Mouse (Mus musculus) right cerebral cortex, postnatal 4 days (tissue): ENCODE results near the gene Galr3.
"Not testable (repeated sequence)": the region's sequence is repeated elsewhere in the genome, so short reads cannot be mapped to it uniquely, and the experiment has no call there.

Experiments
- DNase-seq: peaks from one replicate; pipeline ENCODE4 v3.0.0-alpha.2; 2022

Gene Galr3

DNA sequence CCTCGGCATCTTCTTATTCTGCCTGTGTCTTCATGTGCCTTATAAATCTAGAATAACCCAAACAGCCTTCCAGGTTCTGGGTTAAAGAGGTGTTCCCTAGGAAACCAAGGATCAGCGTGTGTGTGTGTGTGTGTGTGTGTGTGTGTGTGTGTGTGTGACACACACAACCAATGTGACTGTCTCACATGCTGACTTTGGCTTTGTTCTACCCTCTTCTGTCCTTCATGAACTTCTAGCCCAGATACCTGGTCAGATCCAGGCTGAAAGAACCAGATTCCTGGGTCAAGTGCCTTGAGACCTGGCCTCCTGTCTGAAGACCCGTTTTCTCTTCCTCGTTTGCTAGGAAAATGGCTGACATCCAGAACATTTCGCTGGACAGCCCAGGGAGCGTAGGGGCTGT, at the start of gene Galr3:
Gene Galr3, plus strand, starts transcription at position 301 of the 400 bp plus-strand sequence.
- no peak for DNase-seq

DNA sequence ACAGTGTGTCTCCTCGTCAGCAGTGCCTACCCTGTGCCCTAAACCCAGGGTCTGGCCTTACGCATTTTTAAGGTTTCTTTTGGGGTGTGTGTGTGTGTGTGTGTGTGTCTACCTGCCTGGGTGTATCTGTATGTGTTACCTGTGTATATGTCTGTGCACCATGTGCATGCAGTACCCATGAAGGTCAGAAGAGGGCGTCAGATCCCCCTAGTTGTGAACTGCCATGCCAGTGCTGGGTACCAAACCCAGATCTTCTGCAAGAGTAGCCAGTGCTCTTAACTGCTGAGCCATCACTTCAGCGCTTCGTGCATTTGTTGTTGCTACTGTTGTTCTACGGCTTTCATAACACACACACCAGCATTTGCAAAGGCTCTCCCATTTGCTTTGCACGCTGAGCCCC, 49.5 kb upstream of the Galr3 start:
- no peak for DNase-seq

GRCm38 (mm10) chr15:78992925-78993324, 48.8 kb upstream of the Galr3 start:
- no peak for DNase-seq

- DNase-seq, result no peak
These were observed 45.8 kb upstream of the Galr3 start for GRCm38 (mm10) chr15:78995916-78996315.

DNA sequence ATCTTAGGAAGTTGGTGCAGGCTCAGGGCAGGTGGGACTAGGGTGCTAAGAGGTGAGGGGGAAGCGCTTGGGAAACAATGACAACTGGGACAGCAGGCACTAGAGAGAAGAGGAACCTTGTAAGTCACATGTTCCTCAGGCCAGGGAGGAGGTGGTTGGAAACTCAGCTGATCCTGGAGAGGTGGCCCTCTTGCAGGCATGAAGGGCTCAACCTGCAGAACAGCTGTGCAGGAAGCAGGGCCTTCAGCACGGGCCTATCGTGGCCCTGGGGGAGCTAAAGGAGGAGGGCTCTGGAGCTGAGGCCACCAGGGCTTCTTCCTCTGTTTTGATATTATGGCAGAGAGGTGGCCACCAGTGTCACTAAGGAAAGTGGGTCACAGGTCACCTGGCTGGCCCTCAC, 45.0 kb upstream of the Galr3 start:
- DNase-seq, result no peak

- no peak for DNase-seq
These were observed 43.3 kb upstream of the Galr3 start for GRCm38 (mm10) chr15:78998348-78998747.

GRCm38 (mm10) chr15:78999586-78999985, 42.1 kb upstream of the Galr3 start:
- DNase-seq, result no peak

- DNase-seq, result no peak
These were observed 41.3 kb upstream of the Galr3 start for GRCm38 (mm10) chr15:79000357-79000791.

DNA sequence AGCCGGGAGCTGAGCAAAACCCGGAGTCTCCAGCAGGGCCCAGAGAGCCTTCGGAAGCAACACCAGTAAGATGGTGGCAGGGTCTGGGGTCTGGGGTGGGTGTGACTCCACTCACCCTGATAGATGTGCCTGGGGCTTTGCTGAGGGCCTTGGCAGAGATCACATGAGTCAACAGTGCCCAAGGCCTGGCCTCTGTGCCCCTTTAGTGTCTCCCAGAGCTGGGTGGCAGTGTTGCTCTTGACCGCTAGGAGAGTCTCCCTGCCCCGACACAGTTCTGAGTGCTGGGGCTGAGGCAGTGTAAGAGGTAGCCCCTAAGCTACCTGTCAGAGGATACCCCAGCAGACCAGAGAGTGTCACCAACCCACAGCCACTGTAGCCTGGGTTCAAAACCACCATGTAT, 40.1 kb upstream of the Galr3 start:
- DNase-seq, result no peak

DNA sequence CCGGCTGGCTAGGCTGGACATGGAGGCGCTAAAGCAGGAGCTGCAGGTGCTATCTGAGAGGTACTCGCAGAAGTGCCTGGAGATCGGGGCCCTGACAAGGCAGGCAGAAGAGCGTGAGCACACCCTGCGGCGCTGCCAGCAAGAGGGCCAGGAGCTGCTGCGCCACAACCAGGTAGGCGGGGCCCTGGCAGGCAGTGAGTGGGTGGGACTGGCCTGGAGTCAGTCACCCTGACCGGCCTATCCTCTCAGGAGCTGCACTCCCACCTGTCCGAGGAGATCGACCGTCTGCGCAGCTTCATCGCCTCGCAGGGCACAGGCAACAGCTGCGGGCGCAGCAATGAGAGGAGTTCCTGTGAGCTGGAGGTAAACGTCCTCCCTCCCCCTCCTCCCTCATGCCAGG, 39.6 kb upstream of the Galr3 start:
- no peak for DNase-seq

DNA sequence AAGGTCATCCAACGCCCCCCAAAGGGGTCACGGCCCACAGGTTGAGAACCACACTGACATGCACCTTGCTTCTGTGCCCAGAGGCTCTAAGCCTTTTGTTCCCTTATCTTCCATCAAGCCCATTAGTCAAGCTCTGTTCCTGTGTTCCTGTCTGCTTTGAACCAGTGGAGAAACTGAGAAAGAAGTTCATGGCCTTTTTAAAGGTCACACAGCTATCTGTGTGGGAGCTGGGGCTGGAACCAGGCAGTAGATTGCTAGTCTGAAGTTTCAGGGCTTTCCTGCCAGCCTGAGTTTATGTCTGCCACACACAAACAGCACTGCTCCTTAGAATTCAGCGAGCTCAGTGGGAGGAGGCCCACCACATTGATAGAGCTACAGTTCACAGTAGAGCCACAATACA, 38.6 kb upstream of the Galr3 start:
- DNase-seq, result no peak

DNA sequence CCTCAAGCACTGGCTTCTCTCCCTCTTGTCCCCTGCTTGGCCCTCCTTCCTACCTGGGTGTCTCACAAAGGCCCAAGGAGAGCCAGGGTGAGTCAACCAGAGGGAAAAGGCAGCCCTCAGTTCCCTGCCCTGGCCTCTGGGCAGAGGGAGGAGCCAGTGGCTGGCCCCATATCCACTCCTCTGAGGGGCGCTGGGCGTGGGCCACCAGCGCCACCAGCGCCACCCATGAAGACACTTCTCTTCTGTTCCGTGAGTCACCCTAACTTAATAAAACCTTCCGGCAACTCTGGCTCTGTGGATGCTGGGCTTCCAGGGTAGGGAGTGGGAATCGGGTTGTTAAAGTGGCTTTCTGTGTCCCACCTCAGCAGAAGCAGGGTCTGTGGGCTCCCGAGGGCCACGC, 36.1 kb upstream of the Galr3 start:
- no peak for DNase-seq

- DNase-seq, result no peak
These were observed 35.0 kb upstream of the Galr3 start for GRCm38 (mm10) chr15:79006638-79007037.

DNA sequence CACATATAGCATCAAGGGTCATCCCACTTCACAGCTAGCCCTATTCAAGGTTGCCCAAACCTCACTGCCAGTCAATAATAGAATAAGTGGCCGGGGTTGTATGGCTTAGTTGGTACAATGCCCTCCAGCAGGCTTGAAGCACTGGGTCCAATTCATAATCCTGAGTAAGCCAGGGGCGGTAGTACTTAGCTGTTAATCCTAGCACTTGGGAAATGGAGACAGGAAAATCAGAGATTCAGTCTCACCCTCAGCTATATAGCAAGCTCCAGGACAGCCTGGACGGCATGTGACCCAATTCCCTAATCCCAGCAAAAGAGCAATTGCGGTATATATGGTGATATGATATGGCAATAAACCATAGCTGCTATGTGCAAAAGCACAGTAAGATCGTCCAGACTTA, 34.6 kb upstream of the Galr3 start:
- DNase-seq, result no peak

GRCm38 (mm10) chr15:79007836-79008235, 33.8 kb upstream of the Galr3 start:
- DNase-seq, result not testable (repeated sequence)

DNA sequence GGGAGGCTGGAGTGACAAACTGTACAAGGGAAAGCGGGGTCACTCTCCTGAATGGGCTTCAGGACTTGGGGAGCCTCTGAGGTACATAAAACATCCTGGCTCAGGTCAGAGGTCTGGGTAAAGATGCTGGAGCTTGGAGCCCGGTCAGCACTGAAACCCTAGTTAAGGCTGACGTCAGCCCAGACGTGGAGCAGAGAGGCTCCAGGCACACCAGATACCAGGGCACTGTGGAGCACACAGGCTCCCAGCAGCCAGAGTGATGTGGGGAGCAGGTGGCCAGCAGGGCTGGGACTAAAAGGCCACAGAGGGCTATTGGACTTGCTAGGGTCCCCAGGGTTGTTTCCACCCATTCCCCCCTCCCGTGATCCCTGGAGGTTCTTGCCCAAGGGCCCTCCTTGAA, 32.0 kb upstream of the Galr3 start:
- DNase-seq, result no peak

- no peak for DNase-seq
These were observed 30.1 kb upstream of the Galr3 start for GRCm38 (mm10) chr15:79011550-79011949.

DNA sequence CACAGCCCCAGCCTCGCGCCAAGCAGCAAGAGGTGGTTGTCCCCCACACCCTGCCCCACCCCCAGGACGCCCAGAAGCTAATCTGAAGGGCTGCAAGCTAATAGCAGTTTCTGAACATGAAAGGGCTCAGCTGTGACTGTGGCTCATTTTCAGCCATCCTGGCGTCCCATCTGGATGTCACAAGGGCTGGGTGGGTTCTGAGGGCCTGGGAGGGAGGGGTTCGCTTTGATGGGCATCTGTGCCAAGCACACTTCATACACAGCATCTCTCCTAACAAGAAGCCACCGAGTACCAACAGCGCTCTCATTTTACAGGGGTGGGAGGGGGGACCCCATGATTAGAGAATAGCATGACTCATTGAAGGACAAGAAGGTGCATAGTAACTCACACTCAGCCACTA, 28.3 kb upstream of the Galr3 start:
- DNase-seq, result no peak

DNA sequence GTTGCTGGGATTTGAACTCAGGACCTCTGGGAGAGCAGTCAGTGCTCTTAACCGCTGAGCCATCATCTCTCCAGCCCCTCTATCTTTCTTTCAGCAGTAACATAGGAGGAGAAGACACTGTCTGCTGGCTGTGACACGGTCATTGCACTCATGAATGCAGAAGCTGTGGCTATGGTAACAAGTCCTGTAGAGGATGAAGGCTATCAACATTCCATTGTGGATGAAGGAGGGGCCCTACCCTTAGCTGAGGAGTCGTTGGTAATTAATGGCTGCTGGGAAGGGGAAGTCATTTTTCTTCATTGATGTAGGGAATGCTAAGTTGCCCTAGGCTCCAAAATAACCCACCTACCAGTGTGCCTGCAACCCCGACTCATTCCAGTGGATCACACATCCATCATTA, 23.5 kb upstream of the Galr3 start:
- no peak for DNase-seq

DNA sequence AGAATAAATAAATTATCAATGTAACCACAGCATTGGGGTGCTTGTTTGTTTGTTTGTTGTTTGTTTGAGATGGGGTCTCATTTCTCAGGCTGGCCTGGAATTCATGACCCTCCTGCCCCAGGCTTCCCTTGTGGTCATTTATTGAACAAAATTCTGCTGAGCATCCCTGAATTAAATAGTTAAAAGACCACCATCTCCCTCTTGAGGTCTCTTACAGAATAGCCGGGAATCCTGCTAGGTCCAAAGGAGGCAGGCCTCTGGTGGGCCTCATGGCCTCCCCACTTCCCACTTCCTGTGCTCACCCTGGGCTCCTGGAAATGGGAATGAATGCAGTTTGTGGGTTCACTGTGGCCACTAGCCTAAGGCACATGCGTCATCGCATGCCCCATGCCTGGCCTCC, 22.8 kb upstream of the Galr3 start:
- no peak for DNase-seq

GRCm38 (mm10) chr15:79022671-79023230, 18.9 kb upstream of the Galr3 start:
- no peak for DNase-seq

DNA sequence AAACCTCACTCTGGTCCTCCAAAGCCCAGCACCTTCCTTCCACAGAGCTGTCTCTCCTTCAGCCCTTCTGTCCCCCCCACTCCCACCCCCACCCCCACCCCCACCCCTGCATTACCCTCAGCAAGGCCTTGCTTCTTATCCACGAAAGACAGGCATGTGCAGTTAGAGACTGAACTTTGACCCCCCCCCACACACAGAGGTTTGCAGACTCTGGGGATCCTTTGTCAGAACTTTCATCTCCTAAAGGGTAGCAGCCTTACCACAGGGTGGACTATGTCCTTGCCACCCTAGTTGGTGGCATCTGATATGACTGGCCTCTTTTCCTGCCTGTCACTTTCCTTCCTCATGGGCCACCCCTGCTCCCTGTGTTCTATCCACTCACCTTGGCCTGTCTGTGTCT, 18.3 kb upstream of the Galr3 start:
- no peak for DNase-seq

DNA sequence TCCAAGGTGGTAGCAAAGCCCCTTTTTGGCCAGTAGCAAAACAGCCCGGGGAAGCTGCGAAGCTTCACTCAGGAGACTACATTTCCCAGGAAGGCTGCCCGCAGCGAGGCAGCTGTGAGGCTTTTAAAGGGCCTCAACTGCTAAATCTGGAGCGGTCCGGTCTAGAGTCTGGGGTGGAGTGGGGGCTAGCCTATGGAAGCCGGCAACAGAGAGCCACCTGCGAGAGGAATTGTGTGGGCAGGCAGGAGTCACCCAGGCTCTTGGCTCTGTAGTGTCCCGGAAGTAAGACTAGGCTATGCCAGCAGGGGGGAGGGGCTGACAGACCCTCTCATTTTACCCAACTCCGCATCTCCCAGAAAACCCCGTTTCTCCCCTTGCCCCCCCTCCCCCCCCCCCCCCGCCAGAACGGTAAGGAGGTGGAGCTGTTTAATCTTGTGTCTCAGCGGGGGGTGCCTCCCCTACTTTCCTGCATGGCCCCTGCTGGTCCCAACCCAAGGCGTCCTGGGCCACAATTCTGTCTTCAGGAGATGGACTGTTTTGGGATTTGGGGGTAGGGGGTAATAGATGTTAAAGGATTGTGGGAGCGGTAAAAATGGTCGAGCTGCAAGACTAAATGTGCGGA, 15.9 kb upstream of the Galr3 start:
- no peak for DNase-seq

DNA sequence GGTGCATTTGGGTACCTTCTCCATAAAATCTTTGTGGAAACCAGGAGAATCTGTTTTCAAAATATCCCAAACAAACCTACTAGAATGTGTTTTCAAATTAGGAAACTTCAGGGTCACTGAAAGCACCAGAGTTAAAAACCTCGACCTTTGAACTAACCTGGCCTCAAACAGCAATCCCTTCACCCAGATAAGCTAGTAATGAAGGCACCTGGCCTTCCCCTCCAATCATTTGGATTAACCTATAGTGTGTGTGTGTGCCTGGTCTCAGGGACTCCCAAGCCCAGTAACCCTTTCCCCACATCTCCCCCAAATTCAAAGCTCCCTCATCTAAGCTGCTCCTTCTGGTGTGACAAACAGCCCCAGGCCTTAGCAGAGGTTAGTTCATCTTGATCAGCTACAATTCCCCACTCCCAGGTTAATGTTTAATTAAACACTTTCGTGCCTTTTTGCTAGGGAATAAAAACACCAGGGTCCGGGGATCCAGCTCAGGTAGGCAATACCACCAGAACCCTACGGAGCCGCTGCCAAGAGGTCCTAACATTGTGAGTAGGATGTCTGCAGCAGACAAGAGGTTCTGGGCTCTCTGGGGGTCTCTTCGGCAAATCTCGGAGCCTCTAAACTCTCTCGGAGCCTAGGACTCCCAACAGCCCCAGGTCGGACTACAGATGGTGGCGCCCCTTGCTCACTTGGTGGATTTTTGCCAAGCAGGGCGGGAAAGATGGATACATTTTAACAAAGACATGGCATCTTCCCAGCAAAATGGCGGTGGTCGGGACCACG, 15.0 kb upstream of the Galr3 start:
- DNase-seq, result no peak
